Mouse (Mus musculus): ENCODE data around the gene Rgs6.

The Rgs6 gene

DNA sequence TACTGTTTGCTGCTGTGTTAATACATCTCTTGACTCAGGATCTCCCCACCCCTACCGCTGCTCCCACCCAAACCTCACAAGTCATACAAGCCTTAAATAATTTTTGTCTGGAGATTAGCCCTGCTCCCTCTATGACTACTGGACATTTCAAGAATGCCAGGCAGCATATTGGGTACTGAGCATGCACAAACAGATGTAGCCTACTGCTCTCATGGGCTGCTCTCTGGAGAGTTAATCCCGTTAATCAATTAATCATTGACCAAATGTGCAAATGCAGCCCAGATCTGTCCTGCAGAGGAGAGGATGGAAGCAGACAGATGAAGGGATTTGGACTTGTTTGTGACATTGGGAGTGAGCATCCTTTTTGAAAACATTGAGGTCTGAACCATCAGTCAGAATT lies at the start of gene Rgs6:
Gene Rgs6 (plus strand): TSS at position 276 of the 400 bp plus-strand sequence.
- no peak for DNase-seq (ENCODE audit: low spot score)

DNA sequence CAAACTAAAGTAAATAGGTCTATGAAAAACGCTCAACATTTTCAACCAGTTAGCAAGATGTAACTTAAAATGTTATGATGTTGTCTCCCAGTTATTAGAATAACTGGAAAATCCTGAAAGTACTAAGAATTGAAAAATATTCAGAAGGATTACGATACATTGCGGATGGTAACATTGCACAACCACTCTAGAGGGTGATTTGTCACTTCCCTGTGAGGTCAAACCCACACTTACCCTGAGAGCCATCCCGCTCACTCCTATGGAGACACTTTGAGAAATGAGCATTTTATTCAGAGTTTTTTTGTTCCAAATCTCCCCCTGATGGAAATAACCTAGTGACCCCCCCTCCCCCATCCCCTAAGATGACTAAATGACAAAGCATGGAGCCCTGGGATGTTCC lies 41.0 kb upstream of the Rgs6 start:
- DNase-seq (ENCODE audit: low spot score): no peak

DNA sequence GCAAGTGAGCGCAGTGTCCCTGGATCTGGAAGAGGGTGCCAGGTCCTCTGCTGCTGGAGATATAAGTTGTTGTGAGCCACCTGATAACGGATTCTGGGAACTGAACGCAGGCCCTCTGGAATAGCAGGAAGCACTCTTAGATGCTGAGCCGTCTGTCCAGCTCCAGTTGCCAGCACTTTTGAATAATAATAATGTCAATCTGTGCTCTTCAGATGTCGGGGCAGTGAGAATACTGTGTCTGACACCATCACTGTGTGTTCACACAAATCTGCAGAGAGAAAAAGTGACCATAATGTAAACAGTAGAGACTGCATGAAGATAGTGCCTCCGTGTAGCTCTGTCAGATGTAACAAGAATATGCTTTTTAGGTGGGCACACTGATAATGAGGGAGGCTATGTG lies 38.9 kb upstream of the Rgs6 start:
- DNase-seq (ENCODE audit: low spot score): no peak

DNA sequence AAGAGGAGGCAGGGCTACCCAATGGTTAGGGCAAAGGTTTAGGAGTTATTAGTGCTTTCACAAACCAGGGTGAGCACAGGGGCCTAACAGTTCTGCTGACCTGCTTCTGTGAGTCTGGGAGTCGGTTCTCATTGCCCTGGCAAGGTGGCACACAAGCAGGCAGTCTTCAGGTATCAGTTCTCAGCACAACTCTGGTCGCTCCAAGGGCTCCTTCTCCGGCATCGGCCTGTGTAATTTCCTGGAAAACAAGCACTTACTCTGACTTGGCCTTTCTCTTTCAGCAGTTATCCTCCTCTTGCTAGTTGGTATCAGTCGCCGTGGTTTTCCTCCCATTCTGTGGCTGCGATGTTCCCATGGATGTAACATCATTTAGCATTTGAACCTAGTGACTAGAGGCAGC lies 38.0 kb upstream of the Rgs6 start:
- no peak for DNase-seq (ENCODE audit: low spot score)

DNA sequence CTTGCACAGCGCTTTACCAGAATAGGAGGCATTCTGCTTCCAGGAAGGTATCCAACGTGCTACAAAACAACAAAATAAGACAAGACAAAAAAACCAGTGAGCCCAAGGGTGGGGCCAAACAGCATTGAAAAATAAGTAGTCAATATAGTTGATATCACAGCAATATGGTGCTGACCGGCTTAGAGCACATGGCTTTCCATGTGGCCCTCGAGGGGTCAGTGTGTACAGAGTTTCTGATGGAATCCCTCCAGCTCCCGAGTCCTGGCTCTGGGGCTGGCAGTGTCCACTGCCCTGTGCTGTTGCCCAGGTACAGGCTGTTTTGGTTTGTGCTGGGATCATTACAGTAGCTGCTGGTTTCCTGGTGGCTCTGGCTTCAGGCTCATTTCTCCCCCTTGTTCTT lies 35.7 kb upstream of the Rgs6 start:
- DNase-seq (ENCODE audit: low spot score): no peak

DNA sequence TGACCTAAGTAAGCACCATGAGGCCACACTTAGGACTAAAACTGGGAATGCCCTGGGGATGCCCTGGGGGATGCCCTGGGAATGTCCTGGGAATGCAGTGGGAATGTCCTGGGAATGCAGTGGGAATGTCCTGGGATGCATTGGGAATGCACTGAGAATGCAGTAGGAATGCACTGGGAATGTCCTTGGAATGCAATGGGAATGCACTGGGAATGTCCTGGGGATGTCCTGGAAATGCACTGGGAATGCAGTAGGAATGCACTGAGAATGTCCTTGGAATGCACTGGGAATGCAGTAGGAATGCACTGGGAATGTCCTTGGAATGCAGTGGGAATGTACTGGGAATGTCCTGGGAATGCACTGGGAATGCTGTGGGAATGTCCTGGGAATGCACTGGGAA lies 25.2 kb upstream of the Rgs6 start:
- DNase-seq (ENCODE audit: low spot score): no peak

DNA sequence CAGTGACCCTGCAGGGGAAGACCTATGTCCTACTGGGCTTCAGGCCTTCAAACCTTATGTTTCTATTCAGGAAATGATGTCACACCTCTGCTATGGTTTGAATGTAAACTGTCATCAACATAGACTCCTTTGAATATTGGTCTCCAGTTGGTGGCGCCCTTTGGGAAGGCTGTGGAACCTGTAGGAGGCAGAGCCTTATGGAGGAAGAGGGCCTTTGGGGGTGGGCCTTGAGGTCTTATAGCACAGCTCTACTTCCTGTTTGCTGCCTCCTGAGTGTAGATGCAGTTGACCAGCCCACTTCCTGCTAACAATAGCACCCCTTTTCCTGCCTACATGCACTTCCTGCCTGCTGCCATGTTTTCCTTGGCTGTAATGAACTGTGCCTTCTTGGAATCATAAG lies 19.7 kb upstream of the Rgs6 start:
- DNase-seq (ENCODE audit: low spot score): no peak

DNA sequence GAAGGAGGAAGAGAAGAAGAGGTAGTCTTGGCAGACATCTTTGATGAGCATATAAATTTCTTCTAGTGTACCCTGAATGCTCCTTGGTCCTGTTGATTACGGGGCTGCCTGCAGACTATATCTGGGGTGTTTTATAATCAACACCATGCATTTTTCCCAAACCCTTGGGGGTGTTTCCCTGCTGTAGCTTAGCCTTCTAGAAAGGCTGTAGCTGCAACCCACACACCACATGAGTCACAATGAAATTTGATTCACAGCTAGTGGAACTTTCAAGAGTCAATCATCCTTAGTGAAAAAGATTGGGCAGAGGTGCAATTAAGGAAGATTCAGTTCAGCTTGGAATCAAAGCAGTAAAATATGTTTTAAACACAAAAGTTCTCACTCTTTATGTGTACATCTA lies 15.4 kb upstream of the Rgs6 start:
- DNase-seq (ENCODE audit: low spot score): no peak

DNA sequence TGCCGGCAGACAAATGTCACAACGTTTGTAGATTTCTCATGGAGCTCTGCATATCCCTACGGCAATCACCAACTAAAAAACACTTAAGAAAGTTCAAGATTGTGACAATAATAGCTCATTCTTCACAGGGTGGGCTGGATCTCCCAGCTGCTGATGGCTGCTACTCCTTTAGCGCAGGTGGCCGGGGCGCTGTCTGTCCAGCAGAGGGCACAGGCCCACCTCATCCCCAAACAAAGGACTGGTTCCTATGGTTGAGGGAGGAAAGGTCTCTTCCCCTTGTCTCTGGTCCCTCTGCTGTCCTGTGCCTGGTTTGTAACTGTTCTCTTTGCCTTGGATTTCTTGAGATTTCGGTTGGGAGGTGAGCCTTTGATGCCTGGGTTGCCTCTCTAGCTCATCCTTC lies 1.5 kb upstream of the Rgs6 start:
- no peak for DNase-seq (ENCODE audit: low spot score)

DNA sequence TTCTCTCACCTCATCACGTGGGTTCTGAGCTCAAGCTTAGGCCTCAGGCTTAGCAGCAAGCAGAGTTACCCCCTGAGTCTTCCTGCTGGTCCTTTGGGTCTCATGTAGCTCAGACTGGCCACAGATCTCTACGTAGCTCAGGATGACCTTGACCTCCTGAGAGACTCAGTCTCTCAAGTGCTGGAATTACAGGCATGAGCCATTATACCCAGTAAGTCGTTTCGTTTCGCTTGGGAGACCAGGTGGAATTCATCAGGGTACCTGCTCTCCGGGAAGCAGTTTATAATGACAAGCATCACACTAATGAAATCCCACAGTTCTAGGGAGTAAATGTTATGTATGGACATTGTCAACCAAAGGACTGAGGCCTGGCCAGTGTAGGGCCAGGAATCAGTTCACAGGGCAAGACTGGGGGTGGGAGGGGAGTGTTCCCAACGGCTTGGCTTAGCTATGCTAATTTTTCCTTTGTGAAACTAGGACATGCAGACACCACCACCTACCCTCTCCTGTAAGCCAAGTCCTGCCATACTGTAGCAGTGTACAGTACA lies 670 bp upstream of the Rgs6 start:
- no peak for DNase-seq (ENCODE audit: low spot score)

DNA sequence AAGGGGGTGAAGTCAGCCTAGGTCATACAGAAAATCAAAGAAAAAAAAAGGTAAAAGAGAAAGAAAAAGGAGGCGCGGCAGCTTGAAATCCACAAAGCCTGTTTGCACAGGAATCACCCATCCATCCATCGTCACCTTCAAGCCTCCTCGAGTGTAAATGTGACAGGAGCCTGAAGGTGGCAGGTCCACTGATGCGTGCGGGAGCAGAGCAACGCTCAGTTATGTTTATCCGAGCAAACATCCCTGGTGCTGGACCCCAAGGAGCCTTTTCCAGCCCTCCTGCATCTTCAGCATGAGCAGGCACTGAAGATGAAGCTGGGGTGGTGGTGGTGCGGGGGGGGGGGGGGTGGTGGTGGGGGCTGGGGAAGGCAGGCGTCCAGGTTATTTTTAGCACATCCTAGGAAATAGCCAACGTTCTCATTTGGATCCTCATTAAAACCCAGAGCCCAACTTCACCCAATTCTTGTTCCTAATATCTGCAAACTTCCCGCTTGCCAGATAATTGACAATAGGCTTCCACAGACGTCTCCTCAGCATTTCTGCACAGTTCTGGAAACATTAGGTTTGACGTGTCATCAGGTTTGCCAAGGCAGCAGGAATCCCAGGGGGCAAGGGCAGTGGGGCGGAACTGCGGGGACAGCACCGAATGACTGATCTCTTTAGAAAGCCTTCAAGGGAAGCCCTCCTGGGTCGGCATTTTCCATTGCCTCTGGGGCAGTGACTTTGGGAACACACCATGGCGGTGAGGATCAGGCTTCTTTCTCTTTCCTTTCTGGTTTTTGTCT lies 946 bp downstream of the Rgs6 start:
- no peak for DNase-seq (ENCODE audit: low spot score)

DNA sequence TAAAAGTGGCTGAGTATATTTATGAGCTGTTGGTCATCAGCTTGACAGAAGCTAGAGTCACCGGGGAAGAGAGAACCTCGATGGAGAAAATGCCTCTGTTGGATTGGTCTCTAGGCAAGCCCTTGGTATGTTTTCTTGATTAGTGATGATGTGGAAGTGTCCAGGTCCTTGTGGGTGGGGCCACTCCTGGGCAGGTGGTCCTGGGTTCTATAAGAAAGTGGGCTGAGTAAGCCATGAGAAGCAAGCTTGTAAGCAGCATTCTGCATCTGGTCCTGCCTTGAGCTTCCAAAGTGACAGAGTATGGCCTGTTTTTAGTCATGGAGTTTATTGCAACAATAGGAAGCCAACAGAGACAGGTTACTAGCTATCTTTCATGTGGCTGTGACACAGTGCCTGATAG lies 10.9 kb downstream of the Rgs6 start:
- DNase-seq (ENCODE audit: low spot score): no peak

DNA sequence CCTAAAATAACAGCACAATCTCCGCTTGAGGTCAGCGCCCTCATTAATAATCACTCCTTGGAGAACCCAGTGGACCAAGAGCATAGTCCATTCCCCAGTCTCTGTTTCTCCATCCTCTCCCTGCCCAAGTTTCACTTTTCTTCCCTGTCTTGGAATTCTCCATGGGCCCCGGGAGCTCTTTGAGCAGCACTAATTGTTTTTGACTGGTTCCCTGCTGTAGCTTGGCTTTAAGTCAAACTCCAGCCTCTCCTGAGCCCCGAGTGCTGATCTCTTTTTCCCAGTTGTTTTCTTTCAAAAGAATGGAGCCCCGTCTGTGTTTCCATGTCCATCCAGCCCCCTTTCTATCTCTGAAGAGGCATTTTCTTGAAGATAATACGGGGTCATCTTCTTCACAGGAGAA lies 12.3 kb downstream of the Rgs6 start:
- no peak for DNase-seq (ENCODE audit: low spot score)

DNA sequence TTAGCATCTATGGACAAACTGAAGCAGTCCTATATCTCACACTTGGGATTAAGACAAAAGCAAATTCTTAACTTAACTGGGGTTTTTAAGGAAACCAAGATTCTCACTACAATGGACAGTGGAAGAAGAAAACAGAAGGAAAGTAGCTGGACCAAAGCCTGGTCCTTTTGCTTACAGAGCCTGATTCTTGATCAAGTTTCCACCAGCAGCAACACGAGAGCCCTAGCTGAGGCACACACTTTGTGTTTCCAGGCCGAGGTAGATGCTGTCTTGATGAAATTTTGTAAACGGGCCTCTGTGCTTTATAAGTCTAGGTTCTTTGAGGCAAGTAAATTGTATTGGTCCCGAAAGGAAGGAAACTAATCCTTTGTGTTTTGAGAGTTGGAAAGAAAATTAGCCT lies 14.7 kb downstream of the Rgs6 start:
- DNase-seq (ENCODE audit: low spot score): no peak

DNA sequence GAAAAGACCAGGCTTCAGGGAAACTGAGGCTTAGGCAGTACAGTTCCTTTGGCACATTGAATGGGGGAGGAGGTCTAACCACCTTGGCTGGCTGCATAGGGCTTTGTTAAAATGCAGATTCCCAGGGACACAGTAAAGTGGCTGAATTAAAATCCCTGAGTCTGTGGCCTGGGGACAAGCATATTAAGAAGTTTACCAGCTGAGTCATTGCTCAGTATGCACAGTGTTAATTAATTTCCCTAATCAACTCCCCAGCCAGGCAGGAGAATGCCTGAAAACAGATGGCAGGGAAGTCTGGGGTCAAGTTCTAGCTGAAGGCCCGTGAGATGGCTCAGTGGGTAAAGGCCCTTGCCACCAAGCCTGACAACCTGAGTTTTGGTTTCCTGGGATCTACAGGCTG lies 15.2 kb downstream of the Rgs6 start:
- DNase-seq (ENCODE audit: low spot score): no peak

DNA sequence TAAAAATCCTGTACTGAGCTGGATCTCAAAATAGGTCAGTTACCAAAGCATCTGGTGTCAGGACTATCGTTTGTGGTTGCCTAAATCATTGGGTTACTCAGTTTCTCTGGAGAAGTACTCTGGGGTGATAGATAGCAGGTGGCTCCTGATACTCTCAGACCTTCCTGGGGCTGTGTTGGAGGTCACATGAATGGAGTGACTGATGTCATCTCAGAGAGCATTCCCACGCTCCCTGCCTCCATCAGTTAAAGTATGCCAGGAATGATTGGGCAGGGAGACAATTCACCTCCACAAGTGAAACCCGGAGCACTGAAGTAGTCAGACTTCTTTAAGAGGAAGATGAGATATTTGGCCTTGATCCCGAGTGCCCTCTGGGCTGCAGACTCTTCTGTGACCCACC lies 15.9 kb downstream of the Rgs6 start:
- no peak for DNase-seq (ENCODE audit: low spot score)

DNA sequence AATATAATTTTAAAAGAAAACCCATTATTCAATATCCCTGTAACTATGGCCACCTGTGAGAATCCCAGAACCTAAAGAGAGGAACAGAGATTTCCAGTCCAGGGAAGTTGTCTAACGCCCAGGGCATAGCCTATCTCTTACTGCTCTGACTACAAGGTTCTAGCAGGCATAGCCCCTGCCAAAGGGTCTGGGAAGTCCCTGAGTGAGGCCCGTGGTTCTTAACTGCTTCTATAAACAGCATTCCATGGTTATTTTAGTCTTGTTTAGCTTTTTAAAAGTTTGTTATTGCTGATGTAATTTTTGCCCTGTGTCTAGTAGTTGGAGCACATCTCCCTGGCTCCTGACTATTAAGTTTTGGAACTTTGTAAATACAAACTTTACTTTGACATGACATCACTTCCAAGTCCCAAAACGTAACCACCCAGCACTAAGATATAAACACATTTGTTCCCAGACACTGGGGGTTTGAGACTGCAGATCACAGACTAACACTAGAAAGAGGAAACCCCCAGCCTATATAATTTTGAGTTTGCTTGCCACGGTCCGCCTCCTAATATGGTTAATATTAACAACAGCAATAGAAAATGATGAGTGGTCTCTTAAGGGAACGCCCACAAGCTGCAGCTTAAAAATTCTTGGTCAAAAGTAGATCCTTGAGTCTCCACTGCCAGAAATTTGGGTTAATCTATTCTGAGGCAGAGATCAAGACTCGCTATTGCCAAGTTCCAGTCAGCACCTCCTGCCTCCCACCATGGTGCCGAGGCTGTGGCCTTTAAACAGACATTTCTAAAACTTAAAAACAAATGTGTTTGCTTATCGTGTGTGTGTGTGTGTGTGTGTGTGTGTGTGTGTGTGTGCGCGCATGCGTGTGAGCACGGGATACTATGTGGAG lies 24.9 kb downstream of the Rgs6 start:
- no peak for DNase-seq (ENCODE audit: low spot score)

DNA sequence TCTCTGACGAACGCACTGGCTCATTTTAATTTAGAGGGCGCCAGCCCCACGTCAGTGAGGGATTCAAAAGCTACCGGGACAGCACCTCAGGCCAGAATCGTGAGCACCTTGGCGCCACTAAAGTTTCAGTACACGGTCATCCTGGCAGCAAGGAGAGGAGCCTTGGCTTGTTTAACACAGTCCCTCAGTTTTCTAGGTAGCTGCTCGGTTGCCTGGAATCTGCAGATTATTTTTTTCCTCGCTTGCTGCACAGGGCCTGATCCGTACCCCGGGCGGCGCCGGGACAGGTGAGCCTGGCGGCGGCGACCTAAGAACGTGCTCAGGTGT lies 28.4 kb downstream of the Rgs6 start:
- DNase-seq (ENCODE audit: low spot score): no peak

DNA sequence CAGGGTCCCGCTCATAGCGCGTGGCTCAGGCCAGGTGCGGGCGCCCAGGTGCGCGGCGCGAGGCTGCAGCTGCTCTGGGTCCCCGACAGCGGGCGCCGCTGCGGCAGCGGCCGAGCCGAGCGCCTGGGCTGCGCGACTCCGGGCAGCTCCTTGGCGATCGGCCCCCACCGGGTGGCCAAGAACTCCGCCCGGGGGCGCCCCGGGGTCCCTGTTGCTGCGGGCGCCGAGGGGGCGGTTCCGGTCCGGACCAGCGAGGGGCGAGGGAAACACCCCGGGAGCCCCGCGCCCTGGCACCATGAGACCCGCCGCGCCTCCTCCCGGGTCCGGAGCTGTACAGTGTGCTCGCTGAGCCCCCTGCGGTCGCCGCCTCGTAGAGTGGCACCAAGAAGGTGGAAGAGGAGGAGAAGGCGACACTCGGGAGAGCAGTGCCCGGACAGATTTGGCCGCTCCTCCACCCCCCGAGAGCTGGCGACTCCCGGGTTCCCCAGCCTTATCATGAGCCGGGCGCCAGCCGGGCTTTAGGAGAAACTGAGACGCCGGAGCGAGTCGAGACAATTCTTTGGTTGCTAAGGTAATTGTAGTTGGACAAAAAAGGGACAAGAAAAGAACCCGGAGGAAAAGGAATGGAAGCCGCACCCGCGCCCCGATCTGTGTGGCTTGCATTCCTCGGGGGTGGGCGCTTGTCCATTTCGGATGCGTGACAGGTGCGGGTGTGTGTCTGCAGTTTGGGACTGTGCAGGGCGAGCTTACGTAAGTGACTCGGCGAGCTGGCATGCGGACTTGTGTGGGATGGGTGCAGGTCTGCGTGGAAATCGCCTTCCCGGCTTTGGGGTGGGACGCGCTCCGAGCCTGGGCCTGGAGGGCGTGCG lies 29.0 kb downstream of the Rgs6 start:
- peak; percentile 37 for DNase-seq (ENCODE audit: low spot score)

DNA sequence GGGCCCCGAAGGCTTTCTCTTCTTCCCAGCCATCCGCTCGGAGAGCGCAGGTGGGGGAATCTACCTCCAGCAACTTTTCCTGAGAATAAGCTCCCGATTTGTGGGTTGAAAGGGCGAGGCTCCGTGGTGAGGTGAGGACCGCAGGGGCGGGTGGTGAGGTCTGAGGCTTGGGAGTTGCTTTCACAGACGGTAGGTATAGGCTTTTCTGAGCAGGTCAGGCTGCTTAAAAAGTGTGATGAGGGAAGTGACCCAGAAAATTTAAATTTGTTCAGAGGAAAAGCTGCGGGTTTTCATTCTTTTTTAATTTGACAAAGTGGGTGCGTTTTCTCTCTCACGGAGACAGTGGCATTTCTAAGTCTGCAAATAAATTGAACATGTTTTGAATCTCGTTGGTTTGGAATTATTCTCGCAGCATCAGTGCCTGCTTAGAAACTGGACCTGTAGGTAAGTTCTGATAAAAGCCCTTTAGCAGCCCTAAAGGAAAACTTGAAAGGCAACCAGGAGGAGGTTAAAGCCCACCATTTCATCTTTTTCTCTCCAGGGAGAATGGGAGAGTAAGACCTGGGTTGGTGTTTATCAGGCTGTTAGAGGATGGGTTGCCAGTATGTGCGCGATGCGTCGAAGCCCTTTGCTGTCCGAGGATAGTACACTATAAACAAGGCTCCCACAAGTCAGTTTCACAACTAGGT lies 29.7 kb downstream of the Rgs6 start:
- no peak for DNase-seq (ENCODE audit: low spot score)

DNA sequence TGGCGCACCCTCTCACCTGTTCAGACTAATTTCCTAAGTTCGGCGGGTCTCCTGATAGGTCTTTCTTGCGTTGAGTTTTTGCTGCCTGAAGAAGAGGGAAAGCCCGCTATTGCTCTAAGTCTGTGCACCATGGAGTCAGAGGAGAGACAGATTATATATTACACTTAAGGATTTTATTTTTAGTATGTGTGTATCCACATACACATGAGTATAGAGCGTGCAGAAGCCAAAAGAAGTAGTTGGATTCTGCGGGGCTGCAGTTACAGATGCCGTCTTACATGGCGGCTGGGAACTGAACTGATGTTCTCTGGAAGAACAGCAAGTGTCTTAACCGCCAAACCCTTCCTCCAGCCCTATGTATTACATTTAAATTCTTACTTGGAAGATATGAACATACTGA lies 52.3 kb downstream of the Rgs6 start:
- no peak for DNase-seq (ENCODE audit: low spot score)

DNA sequence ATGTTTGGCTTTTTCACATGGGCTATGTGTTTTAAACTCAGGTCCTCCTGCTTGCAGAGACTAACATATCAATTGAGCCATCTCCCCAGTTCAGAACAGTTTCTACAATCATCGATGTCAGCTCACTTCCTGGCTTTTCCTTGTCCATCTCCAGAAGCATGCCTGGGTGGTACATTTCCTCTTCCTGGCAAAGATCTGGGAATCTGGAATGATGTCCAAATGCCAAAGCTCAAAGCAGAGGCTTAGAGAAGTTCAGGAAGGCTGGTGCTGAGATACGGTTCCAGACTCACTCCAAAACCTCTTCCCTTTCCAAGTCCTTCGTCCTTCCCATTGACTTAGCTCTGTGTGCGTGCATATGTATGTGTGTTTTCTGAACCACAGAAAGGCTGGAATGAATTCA lies 59.8 kb downstream of the Rgs6 start:
- no peak for DNase-seq (ENCODE audit: low spot score)

All from urinary bladder, postnatal 25 days (tissue).